Mouse (Mus musculus) c-Kit-positive CD71-positive TER-119-positive erythroid progenitor cells, embryonic 14.5 days (primary cell): ENCODE measurements at regions not wholly inside any gene's neighbourhood (a gene's known extent, or its start where the extent isn't known, plus 50 kb on each side); places are given as distances from the start of the nearest gene placed in this dataset.

Experiments
- DNase-seq: peaks from one replicate; pipeline ENCODE4 v3.0.0-alpha.2; 2013; ENCODE audit warnings: low spot score

- no peak for DNase-seq
Measured at GRCm38 (mm10) chr12:12882931-12883553, 58.7 kb downstream of the Mycn start.

GRCm38 (mm10) chr12:12878031-12878430, 63.7 kb downstream of the Mycn start:
- DNase-seq: no peak

GRCm38 (mm10) chr12:12877539-12877938, 64.2 kb downstream of the Mycn start:
- no peak for DNase-seq

GRCm38 (mm10) chr12:12875976-12876745, 65.6 kb downstream of the Mycn start:
- DNase-seq: no peak

- DNase-seq: no peak
Measured at GRCm38 (mm10) chr12:12873551-12873950, 68.2 kb downstream of the Mycn start.

- no peak for DNase-seq
Measured at GRCm38 (mm10) chr12:12872974-12873373, 68.7 kb downstream of the Mycn start.

GRCm38 (mm10) chr12:12871272-12871671, 70.4 kb downstream of the Mycn start:
- DNase-seq: no peak

- no peak for DNase-seq
Measured at GRCm38 (mm10) chr12:12866590-12866989, 75.1 kb downstream of the Mycn start.

GRCm38 (mm10) chr12:12850681-12851080, 91.0 kb downstream of the Mycn start:
- no peak for DNase-seq

- DNase-seq: no peak
Measured at GRCm38 (mm10) chr12:12846716-12847115, 95.0 kb downstream of the Mycn start.

- DNase-seq: no peak
Measured at GRCm38 (mm10) chr12:12842247-12842957, 99.3 kb downstream of the Mycn start.

GRCm38 (mm10) chr12:12841385-12842238, 100.1 kb downstream of the Mycn start:
- DNase-seq: no peak

GRCm38 (mm10) chr12:12840661-12841384, 100.9 kb downstream of the Mycn start:
- no peak for DNase-seq

GRCm38 (mm10) chr12:12837775-12838174, 103.9 kb downstream of the Mycn start:
- DNase-seq: no peak

GRCm38 (mm10) chr12:12827821-12828641, 113.7 kb downstream of the Mycn start:
- DNase-seq: no peak

- DNase-seq: no peak
Measured at GRCm38 (mm10) chr12:12827379-12827778, 114.3 kb downstream of the Mycn start.

GRCm38 (mm10) chr12:12826431-12826830, 115.3 kb downstream of the Mycn start:
- DNase-seq: no peak

GRCm38 (mm10) chr12:12825842-12826241, 115.9 kb downstream of the Mycn start:
- no peak for DNase-seq

GRCm38 (mm10) chr12:12821473-12821872, 120.2 kb downstream of the Mycn start:
- no peak for DNase-seq

GRCm38 (mm10) chr12:12820668-12821351, 120.9 kb downstream of the Mycn start:
- no peak for DNase-seq
